27 mouse cellular contexts compared by ENCODE assay signal in genomic region chr13:111251106-111251505, GRCm38 (mm10). TPM values are rescaled to one million over a fixed set of nuclear protein-coding genes. Genes with fewer than 3 reads are reported as not detected.
DNase-seq lines count a peak whose midpoint lies in the region; ATAC-seq and TF ChIP-seq lines count a peak whose summit lies in the region.
"Had no signal": no experiment of that assay in that cellular context is flagged by ENCODE, and none has a peak within 500 bp of the region (broad histone marks: within the 10 kb centered on the region; RNA-seq: fewer than 3 reads in every experiment).

No protein-coding gene starts in this region.

- H3K36me3 ChIP-seq in heart, embryonic 10.5 days, result no peaks in the 10 kb centered on the region
- H3K36me3 ChIP-seq in heart, adult 2 months (ENCODE audit: control insufficient read depth, insufficient read depth, low read length), result no peaks in the 10 kb centered on the region
- H3K36me3 ChIP-seq: embryonic facial prominence, embryonic 13.5 days; embryonic facial prominence, embryonic 15.5 days; forebrain, embryonic 10.5 days; forebrain, embryonic 12.5 days had no signal

- peak; percentile 28 for DNase-seq in heart, embryonic 10.5 days (ENCODE audit: low spot score)
- DNase-seq in heart, adult 2 months, result no peak
- no peak for DNase-seq in left cerebral cortex, adult 2 months (ENCODE audit: extremely low spot score in 1 of 2, low spot score in 2 of 2)
- DNase-seq in left cerebral cortex, adult 11 months (ENCODE audit: low spot score), result no peak
- DNase-seq in spleen, postnatal 14 days (ENCODE audit: low spot score in 2 of 2), result no peak
- DNase-seq: adrenal gland, adult 2 months; adrenal gland, postnatal 10 days; adrenal gland, postnatal 25 days; cerebellum, adult 11 months; cerebellum, adult 18-20 months; cerebellum, adult 8-10 months; cerebellum, adult 9-11 months; cerebellum, postnatal 14 days; cerebellum, postnatal 36 days; embryo, embryonic 11 days had no signal

- no peak overlapping the region for H3K9ac ChIP-seq in heart, adult 2 months (ENCODE audit: low read depth, low read length)
- H3K9ac ChIP-seq: embryonic facial prominence, embryonic 13.5 days; embryonic facial prominence, embryonic 15.5 days; forebrain, embryonic 12.5 days had no signal

- no peak overlapping the region for H3K27ac ChIP-seq in heart, embryonic 10.5 days
- H3K27ac ChIP-seq in heart, adult 2 months, result no peak overlapping the region
- peak overlapping the region; percentile 5; the same call in 1 of the 2 replicates for H3K27ac ChIP-seq in left cerebral cortex, adult 2 months
- H3K27ac ChIP-seq: embryonic facial prominence, embryonic 13.5 days; embryonic facial prominence, embryonic 15.5 days; forebrain, embryonic 10.5 days; forebrain, embryonic 12.5 days had no signal

- no peak for TF ChIP-seq CTCF in heart, adult 2 months (IDR thresholded peaks at IDR 0.05)
- TF ChIP-seq CTCF in left cerebral cortex, adult 2 months (IDR thresholded peaks at IDR 0.05), result no peak

- no peak for TF ChIP-seq POLR2A in heart, adult 2 months (IDR thresholded peaks at IDR 0.05; ENCODE audit: insufficient read depth, low read depth, low read length)

- WGBS in heart, embryonic 10.5 days, result 79% methylated on average over 5 of the region's 5 CpGs
- WGBS in heart, adult 2 months, result 68% methylated on average over 5 of the region's 5 CpGs

- no peak for TF ChIP-seq EP300 in heart, adult 2 months (IDR thresholded peaks at IDR 0.05; ENCODE audit: insufficient read depth, low read depth, low read length)

- no peaks in the 10 kb centered on the region for H3K4me1 ChIP-seq in heart, embryonic 10.5 days
- H3K4me1 ChIP-seq in heart, adult 2 months (ENCODE audit: control insufficient read depth, insufficient read depth, low read length), result no peaks in the 10 kb centered on the region
- H3K4me1 ChIP-seq: embryonic facial prominence, embryonic 15.5 days; forebrain, embryonic 10.5 days; forebrain, embryonic 12.5 days had no signal

- H3K9me3 ChIP-seq in heart, embryonic 10.5 days, result no peaks in the 10 kb centered on the region
- H3K9me3 ChIP-seq: embryonic facial prominence, embryonic 13.5 days; embryonic facial prominence, embryonic 15.5 days; forebrain, embryonic 10.5 days; forebrain, embryonic 12.5 days had no signal

- intact Hi-C loops in heart, adult 2 months (cut with DNase I), result no loop called here
- intact Hi-C loops in left cerebral cortex, adult 2 months (cut with DNase I), result no loop called here

- no peaks in the 10 kb centered on the region for H3K79me2 ChIP-seq in heart, adult 2 months (replicated peaks; ENCODE audit: control insufficient read depth, insufficient read depth, low read length)

- H3K4me3 ChIP-seq in heart, embryonic 10.5 days, result no peak overlapping the region
- H3K4me3 ChIP-seq in heart, adult 2 months, result no peak overlapping the region
- H3K4me3 ChIP-seq in left cerebral cortex, adult 2 months, result no peak overlapping the region
- H3K4me3 ChIP-seq: embryonic facial prominence, embryonic 13.5 days; embryonic facial prominence, embryonic 15.5 days; erythroblast, embryonic 14.5 days; forebrain, embryonic 10.5 days; forebrain, embryonic 12.5 days had no signal

- peak; percentile 34 for ATAC-seq in inflammation-experienced regulatory T-cells, adult 6 months
- ATAC-seq: forebrain, embryonic 14.5 days had no signal

- H3K27me3 ChIP-seq in heart, embryonic 10.5 days (ENCODE audit: insufficient read depth, poor library complexity, severe bottlenecking), result no peaks in the 10 kb centered on the region
- no peaks in the 10 kb centered on the region for H3K27me3 ChIP-seq in heart, adult 2 months (ENCODE audit: control insufficient read depth, insufficient read depth, low read length)
- H3K27me3 ChIP-seq: embryonic facial prominence, embryonic 13.5 days; embryonic facial prominence, embryonic 15.5 days; forebrain, embryonic 12.5 days had no signal

RNA-seq across cellular contexts. Expression of gene Actbl2, which starts 3.7 kb away (rescaled TPM):
- not detected in 2 replicates for polyA plus RNA-seq in heart, embryonic 10.5 days (2016; fragmentation: Nextera tagmentation; extraction: Ambion mirVana)
- not detected for total RNA-seq in heart, adult 2 months (2021)
- polyA plus RNA-seq in heart, adult 2 months (2012; rRNA removed), result not detected in 2 replicates
- not detected for total RNA-seq in left cerebral cortex, adult 2 months (2021)
- under 1 TPM in 2 of 3 experiments, not detected in 1; 0.20 to 0.77 TPM for polyA plus RNA-seq in inflammation-experienced regulatory T-cells, adult 6 months (2017; shearing (Covaris generic))
- total RNA-seq: adrenal gland, adult 2 months; adrenal gland, postnatal 10 days; adrenal gland, postnatal 25 days; common myeloid progenitor, adult 5-6 weeks; ES-E14; MEL had no signal
- polyA plus RNA-seq: adrenal gland, adult 2 months; C2C12; embryonic facial prominence, embryonic 11.5 days; embryonic facial prominence, embryonic 13.5 days; erythroblast, embryonic 14.5 days; forebrain, embryonic 10.5 days; forebrain, embryonic 12.5 days; forebrain, embryonic 14.5 days had no signal
